Comparison of ENCODE assay signal across 8 mouse cellular contexts in the genomic region with DNA sequence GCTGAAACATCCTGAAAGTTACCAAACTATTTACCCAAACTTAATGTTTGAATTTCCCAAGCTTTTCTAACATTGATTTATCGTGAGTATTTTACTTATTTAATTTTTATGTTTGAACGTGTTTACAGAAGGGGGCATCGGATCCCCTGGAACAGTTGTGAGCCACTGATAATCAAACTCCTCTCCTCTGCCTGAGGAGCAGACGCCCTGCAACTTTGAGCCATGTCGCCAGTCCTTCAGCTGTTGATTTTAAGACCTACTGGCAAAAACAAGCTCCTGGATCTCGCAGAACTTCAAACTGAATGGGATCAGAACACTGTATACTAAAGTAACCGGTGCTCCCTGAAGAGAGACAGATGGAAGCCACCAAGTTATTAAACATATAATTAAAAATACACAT. TPM values are rescaled to one million over a fixed set of nuclear protein-coding genes. Genes with fewer than 3 reads are reported as not detected.
DNase-seq lines count a peak whose midpoint lies in the region; ATAC-seq lines count a peak whose summit lies in the region.

No protein-coding gene starts in this region.

- 20% methylated on average over 7 of the region's 7 CpGs for WGBS in kidney, embryonic 16.5 days
- WGBS in hindbrain, embryonic 11.5 days = 29% methylated on average over 7 of the region's 7 CpGs

- H3K27ac ChIP-seq in kidney, embryonic 16.5 days (ENCODE audit: low read length) = no peak overlapping the region
- H3K27ac ChIP-seq in hindbrain, embryonic 11.5 days (ENCODE audit: low read depth, low read length) = no peak overlapping the region

- no peaks in the 10 kb centered on the region for H3K9me3 ChIP-seq in kidney, embryonic 16.5 days (ENCODE audit: low read length)
- no peaks in the 10 kb centered on the region for H3K9me3 ChIP-seq in hindbrain, embryonic 11.5 days (ENCODE audit: control insufficient read depth, low read length)

- no peak for DNase-seq in kidney, adult 11 months
- peak; percentile 44 for DNase-seq in c-Kit-negative CD71-positive TER-119-positive erythroid progenitor cells, embryonic 14.5 days (ENCODE audit: low read depth, low spot score)
- peak; percentile 21 for DNase-seq in hindbrain, embryonic 11.5 days (ENCODE audit: low spot score)
- DNase-seq in spleen, adult 12 weeks (ENCODE audit: low spot score) = no peak
- DNase-seq in testis, postnatal 10 days (ENCODE audit: low spot score) = no peak
- no peak for DNase-seq in gastrocnemius, postnatal 10 days

- peak overlapping the region; percentile 11; the same call in 1 of the 2 replicates for H3K4me3 ChIP-seq in kidney, embryonic 16.5 days (ENCODE audit: low read length)
- no peak overlapping the region for H3K4me3 ChIP-seq in hindbrain, embryonic 11.5 days (ENCODE audit: low read depth, low read length)

- peak overlapping the region; percentile 39 for H3K4me2 ChIP-seq in kidney, embryonic 16.5 days (replicated peaks; ENCODE audit: low read depth, low read length)
- H3K4me2 ChIP-seq in hindbrain, embryonic 11.5 days (replicated peaks; ENCODE audit: low read depth, low read length) = no peak overlapping the region

- H3K27me3 ChIP-seq in kidney, embryonic 16.5 days (ENCODE audit: insufficient read depth, low read length) = no peaks in the 10 kb centered on the region
- no peaks in the 10 kb centered on the region for H3K27me3 ChIP-seq in hindbrain, embryonic 11.5 days (ENCODE audit: control insufficient read depth, insufficient read depth, low read length)

- peaks cover 10% of the 10 kb centered on the region for H3K36me3 ChIP-seq in kidney, embryonic 16.5 days (ENCODE audit: insufficient read depth, low read length)
- no peaks in the 10 kb centered on the region for H3K36me3 ChIP-seq in hindbrain, embryonic 11.5 days (ENCODE audit: control insufficient read depth, insufficient read depth, low read length)

- no peak for ATAC-seq in kidney, embryonic 16.5 days (ENCODE audit: low FRiP score, low TSS enrichment)
- ATAC-seq in hindbrain, embryonic 11.5 days (ENCODE audit: low FRiP score) = 0 out of 2 replicates have a peak, but pooled peaks have one; percentile 23
- ATAC-seq in megakaryocyte-erythroid progenitor cell, adult 5-6 weeks (replicated peaks; ENCODE audit: low FRiP score, low TSS enrichment, poor library complexity, severe bottlenecking) = peak; percentile 60; the same call in 1 of the 2 replicates

- no peak overlapping the region; the same call in 1 of the 2 replicates for H3K9ac ChIP-seq in kidney, embryonic 16.5 days (replicated peaks; ENCODE audit: low read length)
- no peak overlapping the region for H3K9ac ChIP-seq in hindbrain, embryonic 11.5 days (ENCODE audit: low read depth, low read length)

- peaks cover 17% of the 10 kb centered on the region for H3K4me1 ChIP-seq in kidney, embryonic 16.5 days (ENCODE audit: insufficient read depth, low read length)
- peaks cover 3% of the 10 kb centered on the region; the same call in 1 of the 2 replicates for H3K4me1 ChIP-seq in hindbrain, embryonic 11.5 days (replicated peaks; ENCODE audit: control insufficient read depth, insufficient read depth, low read length)

RNA-seq across cellular contexts. Expression of a gene that starts 0.5 kb away (rescaled TPM):
- polyA plus RNA-seq in kidney, embryonic 16.5 days (2015; fragmentation: Nextera tagmentation; extraction: Ambion mirVana) = 241 and 247 TPM in 2 replicates
- 226 and 233 TPM in 2 replicates for polyA plus RNA-seq in hindbrain, embryonic 11.5 days (2014; fragmentation: Nextera tagmentation; extraction: Ambion mirVana)
- 46.4 and 64.2 TPM in 2 replicates for total RNA-seq in megakaryocyte-erythroid progenitor cell, adult 5-6 weeks (2014; fragmentation: Nextera tagmentation)
- total RNA-seq in megakaryocyte-erythroid progenitor cell, adult 5-6 weeks (2017) = 88.6 and 110 TPM in 2 replicates
- total RNA-seq in gastrocnemius, postnatal 10 days (2021) = 1 to 10 TPM; 8.5 to 9.9 TPM

RNA-seq across cellular contexts. Expression of a gene that starts 4.3 kb away (rescaled TPM):
- 3.1 and 4.2 TPM in 2 replicates for polyA plus RNA-seq in kidney, embryonic 16.5 days (2015; fragmentation: Nextera tagmentation; extraction: Ambion mirVana)
- polyA plus RNA-seq in hindbrain, embryonic 11.5 days (2014; fragmentation: Nextera tagmentation; extraction: Ambion mirVana) = 0.13 and 0.28 TPM in 2 replicates
- not detected in 2 replicates for total RNA-seq in megakaryocyte-erythroid progenitor cell, adult 5-6 weeks (2014; fragmentation: Nextera tagmentation)
- total RNA-seq in megakaryocyte-erythroid progenitor cell, adult 5-6 weeks (2017) = not detected in 2 replicates
- total RNA-seq in gastrocnemius, postnatal 10 days (2021) = not detected

Comparison
In these comparisons a context has a peak if more than half of its experiments do, and no peak if none do; other contexts are left out.
1. DNase-seq: peak in c-Kit-negative CD71-positive TER-119-positive erythroid progenitor cells, embryonic 14.5 days (single experiment) and hindbrain, embryonic 11.5 days (single experiment); none in kidney, adult 11 months (single experiment), spleen, adult 12 weeks (single experiment), testis, postnatal 10 days (single experiment) and gastrocnemius, postnatal 10 days (single experiment).
2. RNA of a gene that starts 0.5 kb away (total RNA-seq): 46.4 to 110 TPM in megakaryocyte-erythroid progenitor cell, adult 5-6 weeks; 8.5 to 9.9 TPM in gastrocnemius, postnatal 10 days; every median in the first group is over 4 times any median in the second.